Mouse (Mus musculus): ENCODE results near the gene Mmp14. TPM values are rescaled to one million over a fixed set of nuclear protein-coding genes. Genes with fewer than 3 reads are reported as not detected.

The Mmp14 gene
- polyA plus RNA-seq (2016; fragmentation: Nextera tagmentation; extraction: Ambion mirVana) = 62.7 and 69.5 TPM in 2 replicates

DNA sequence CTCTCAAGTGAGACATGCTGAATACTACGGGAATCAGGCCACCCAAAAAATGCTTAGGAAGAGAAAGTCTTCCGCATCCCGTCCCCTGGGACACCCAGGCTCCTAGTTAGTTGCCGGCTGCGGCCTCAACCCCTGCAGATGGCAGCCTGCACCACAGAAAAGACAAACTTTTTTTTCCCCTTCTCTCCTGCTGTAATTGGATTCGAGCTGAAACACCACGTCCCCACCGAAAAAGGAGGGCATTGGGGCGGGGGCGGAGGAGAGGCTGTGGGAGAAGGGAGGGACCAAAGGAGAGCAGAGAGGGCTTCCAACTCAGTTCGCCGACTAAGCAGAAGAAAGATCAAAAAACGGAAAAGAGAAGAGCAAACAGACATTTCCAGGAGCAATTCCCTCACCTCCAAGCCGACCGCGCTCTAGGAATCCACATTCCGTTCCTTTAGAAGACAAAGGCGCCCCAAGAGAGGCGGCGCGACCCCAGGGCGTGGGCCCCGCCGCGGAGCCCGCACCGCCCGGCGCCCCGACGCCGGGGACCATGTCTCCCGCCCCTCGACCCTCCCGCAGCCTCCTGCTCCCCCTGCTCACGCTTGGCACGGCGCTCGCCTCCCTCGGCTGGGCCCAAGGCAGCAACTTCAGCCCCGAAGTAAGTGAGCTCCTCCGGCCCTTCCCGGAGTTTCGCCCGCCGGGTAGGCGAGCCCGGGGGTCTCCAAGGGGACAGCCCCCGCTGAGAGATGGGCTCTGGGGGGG, at the start of gene Mmp14:
Gene Mmp14, plus strand, starts transcription at position 279 of the 744 bp plus-strand sequence.
- 1% methylated on average over 49 of the region's 49 CpGs for WGBS
- Histone ChIP-seq H3K4me1 (peaks cover 66% of the 10 kb centered on the region), H3K36me3 (replicated peaks) (peaks cover 33% of the 10 kb centered on the region), H3K4me3 (peak within 1 kb of the TSS; percentile 88), H3K27me3 (replicated peaks; ENCODE audit: low read depth, poor library complexity, severe bottlenecking) (peaks cover 29% of the 10 kb centered on the region), H3K9me3 (no peaks in the 10 kb centered on the region), H3K27ac (replicated peaks) (peak within 1 kb of the TSS; percentile 98)
- DNase-seq (ENCODE audit: low spot score) = peak; percentile 87

DNA sequence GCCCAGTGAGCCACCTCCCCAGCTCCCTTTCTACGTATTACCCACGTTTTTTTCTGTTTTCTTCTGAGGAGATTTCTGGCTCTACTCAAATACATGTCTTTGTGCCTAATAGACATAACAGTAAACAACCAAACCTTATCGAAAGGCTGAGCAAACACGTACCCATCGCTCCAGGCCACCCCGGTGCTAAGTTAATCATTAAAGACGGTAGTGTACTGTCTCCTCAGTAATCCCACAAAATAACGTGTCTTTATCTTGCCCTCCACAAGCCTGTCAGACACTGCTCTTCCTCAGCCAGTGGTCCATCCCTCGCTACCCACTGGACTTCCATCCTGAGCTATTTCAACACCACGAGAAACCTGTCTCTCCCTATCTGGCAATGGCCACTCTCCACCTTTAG, 49.6 kb upstream of the Mmp14 start:
- no peak for DNase-seq (ENCODE audit: low spot score)
- Histone ChIP-seq H3K36me3 (replicated peaks) (no peaks in the 10 kb centered on the region), H3K27ac (replicated peaks) (no peak overlapping the region), H3K27me3 (replicated peaks; ENCODE audit: low read depth, poor library complexity, severe bottlenecking) (no peaks in the 10 kb centered on the region), H3K9me3 (no peaks in the 10 kb centered on the region), H3K4me1 (peaks cover 23% of the 10 kb centered on the region), H3K4me3 (no peak overlapping the region)
- 83% methylated on average over 10 of the region's 10 CpGs for whole genome bisulfite sequencing

DNA sequence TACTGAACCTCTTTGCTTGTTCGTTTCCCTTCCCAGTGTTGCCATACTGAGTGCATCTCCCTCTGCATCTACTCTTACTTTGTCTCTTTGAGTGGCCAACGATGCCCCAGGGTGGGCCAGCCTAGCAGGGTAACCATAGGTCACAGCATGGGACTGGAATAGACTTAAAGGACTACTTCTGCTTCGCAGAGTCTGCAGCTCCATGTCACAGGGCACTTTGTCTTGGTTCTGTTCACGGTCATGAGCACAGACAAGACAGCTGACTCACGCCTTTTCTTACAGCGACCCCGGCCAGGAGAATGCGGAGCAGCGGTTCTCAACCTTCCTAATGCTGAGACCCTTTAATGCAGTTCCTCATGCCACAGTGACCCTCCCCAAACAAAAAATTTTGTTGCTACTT, 48.8 kb upstream of the Mmp14 start:
- Histone ChIP-seq H3K4me1 (peaks cover 23% of the 10 kb centered on the region), H3K4me3 (no peak overlapping the region), H3K9me3 (no peaks in the 10 kb centered on the region), H3K27ac (replicated peaks) (no peak overlapping the region), H3K36me3 (replicated peaks) (no peaks in the 10 kb centered on the region), H3K27me3 (replicated peaks; ENCODE audit: low read depth, poor library complexity, severe bottlenecking) (no peaks in the 10 kb centered on the region)
- 74% methylated on average over 9 of the region's 9 CpGs for WGBS
- no peak for DNase-seq (ENCODE audit: low spot score)

DNA sequence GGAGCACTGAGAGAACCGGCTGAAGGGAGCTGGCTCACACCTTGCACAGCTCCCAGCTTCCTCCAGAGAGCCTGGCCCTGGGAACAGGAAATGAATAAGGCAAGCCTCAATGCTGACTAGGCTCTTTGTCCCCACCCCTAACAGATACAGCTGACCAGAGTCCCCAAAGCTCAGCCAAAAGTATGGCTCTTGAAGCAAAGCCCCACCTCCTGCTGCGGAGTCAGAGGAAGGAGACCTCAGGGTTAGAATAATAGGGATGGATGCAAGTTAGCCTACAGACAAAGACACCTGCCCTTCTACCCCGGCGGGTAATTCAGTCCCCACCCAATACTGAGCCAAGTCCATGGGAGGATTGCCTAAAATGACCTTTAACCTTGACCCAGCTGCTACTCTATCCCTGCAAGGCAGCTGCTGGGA, 48.0 kb upstream of the Mmp14 start:
- 56% methylated on average over 4 of the region's 4 CpGs for WGBS
- Histone ChIP-seq H3K4me1 (peaks cover 23% of the 10 kb centered on the region), H3K27me3 (replicated peaks; ENCODE audit: low read depth, poor library complexity, severe bottlenecking) (no peaks in the 10 kb centered on the region), H3K9me3 (no peaks in the 10 kb centered on the region), H3K4me3 (no peak overlapping the region), H3K27ac (replicated peaks) (peak overlapping the region; percentile 54; the same call in 1 of the 2 replicates), H3K36me3 (replicated peaks) (no peaks in the 10 kb centered on the region)
- no peak for DNase-seq (ENCODE audit: low spot score)

DNA sequence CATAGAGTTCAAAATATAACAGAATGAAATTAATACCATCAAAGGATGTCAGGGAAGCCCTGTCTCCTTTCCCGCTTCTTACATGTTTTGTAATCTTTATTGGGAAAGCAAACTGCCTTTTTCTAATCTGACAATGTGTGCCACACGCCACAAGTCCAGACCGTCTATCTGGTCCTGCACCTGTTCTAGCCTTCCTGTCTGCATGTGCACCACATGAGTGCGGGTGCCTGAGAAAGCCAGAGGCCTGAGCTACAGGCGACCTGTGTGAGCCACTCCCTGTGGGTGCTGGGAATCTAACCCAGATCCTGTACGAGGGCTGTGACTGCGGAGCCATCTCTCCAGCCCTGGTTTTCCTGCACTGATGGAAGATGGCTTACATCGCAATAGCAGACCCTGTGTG, 47.0 kb upstream of the Mmp14 start:
- no peak for DNase-seq (ENCODE audit: low spot score)
- H3K9me3 ChIP-seq = no peaks in the 10 kb centered on the region
- H3K4me3 ChIP-seq = no peak overlapping the region
- no peaks in the 10 kb centered on the region for H3K36me3 ChIP-seq (replicated peaks)
- H3K4me1 ChIP-seq = peaks cover 23% of the 10 kb centered on the region
- H3K27me3 ChIP-seq (replicated peaks; ENCODE audit: low read depth, poor library complexity, severe bottlenecking) = no peaks in the 10 kb centered on the region
- H3K27ac ChIP-seq (replicated peaks) = no peak overlapping the region
- 91% methylated on average over 8 of the region's 8 CpGs for WGBS

DNA sequence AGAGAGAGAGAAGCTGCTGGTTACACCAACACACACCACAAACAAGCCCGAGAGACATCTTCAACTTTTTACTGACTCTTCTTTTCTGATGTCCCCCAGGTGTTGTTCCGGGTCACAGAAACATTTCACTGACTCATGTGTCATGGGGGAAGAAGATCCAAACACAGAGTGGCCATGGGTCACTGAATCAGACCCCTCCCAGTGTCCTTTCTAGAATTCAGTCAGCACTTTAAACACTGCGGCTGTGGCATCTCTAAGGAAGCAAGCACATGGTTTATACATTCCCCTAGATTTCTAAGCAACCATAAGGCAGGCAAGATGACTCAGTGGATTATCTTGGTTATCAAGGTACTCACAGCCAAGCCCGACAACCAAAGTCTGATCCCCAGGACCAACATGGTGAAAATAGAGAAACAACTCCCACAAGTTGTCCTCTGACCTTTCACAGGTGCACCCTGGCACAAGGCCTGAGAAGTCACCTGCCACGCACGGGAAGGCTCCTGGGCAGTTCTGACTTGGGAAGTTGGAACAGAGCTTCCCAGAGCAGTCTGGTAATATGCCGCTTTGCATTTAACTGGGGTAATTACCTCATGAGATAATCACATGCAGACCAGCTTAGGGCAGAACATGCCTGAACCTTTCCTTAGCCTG, 45.3 kb upstream of the Mmp14 start:
- Histone ChIP-seq H3K27me3 (replicated peaks; ENCODE audit: low read depth, poor library complexity, severe bottlenecking) (no peaks in the 10 kb centered on the region), H3K36me3 (replicated peaks) (no peaks in the 10 kb centered on the region), H3K9me3 (no peaks in the 10 kb centered on the region), H3K4me1 (peaks cover 19% of the 10 kb centered on the region), H3K4me3 (no peak overlapping the region), H3K27ac (replicated peaks) (no peak overlapping the region)
- no peak for DNase-seq (ENCODE audit: low spot score)
- WGBS = 82% methylated on average over 7 of the region's 7 CpGs

DNA sequence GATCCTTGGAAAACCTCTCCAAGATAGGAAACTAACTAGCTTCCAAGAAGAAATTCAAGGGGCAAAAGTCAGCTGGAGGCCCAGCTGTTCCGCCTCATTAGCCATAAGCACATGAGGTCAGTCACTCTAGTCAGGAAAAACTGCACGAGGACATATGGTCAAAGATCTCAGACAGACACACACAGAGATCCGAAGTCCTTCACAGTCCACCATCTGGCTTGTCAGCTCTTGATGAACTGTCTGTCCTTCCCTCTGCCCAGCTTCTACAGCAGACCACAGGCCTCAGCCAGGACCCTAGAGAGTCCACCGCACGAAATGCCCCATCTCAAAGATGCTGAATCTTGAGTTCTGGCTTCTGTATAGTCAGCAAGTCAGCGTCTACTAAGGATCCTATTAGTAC, 43.9 kb upstream of the Mmp14 start:
- no peaks in the 10 kb centered on the region for H3K36me3 ChIP-seq (replicated peaks)

DNA sequence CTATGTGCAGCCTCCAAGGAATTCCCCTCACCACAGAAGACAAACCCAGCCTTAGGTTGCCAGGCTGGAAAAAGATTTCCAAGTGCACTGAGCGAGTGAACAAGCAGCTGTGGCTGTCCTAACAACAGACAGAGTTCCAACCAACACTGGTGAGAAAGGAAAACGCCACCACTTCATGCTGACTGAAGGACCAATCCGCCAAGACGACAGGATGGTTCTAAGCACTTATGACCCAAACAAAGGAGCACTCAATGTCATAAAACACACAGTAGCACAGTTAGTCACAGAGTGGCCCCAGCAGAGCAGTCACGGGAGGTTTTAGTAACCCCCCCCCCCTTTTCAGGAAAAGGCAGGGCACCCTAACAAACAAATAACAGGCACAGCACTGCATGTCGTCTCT, 40.6 kb upstream of the Mmp14 start:
- no peaks in the 10 kb centered on the region for H3K9me3 ChIP-seq
- no peak overlapping the region for H3K27ac ChIP-seq (replicated peaks)
- peaks cover 7% of the 10 kb centered on the region; the same call in 1 of the 2 replicates for H3K4me1 ChIP-seq
- no peaks in the 10 kb centered on the region for H3K36me3 ChIP-seq (replicated peaks)
- DNase-seq (ENCODE audit: low spot score) = no peak
- no peaks in the 10 kb centered on the region for H3K27me3 ChIP-seq (replicated peaks; ENCODE audit: low read depth, poor library complexity, severe bottlenecking)
- 76% methylated on average over 6 of the region's 6 CpGs for WGBS
- no peak overlapping the region for H3K4me3 ChIP-seq

More for the DNA sequence above, 43.9 kb upstream of the Mmp14 start:
- Histone ChIP-seq H3K27ac (replicated peaks) (no peak overlapping the region), H3K4me3 (no peak overlapping the region), H3K9me3 (no peaks in the 10 kb centered on the region), H3K4me1 (peaks cover 19% of the 10 kb centered on the region), H3K27me3 (replicated peaks; ENCODE audit: low read depth, poor library complexity, severe bottlenecking) (no peaks in the 10 kb centered on the region)
- WGBS = 85% methylated on average over 6 of the region's 6 CpGs
- no peak for DNase-seq (ENCODE audit: low spot score)

DNA sequence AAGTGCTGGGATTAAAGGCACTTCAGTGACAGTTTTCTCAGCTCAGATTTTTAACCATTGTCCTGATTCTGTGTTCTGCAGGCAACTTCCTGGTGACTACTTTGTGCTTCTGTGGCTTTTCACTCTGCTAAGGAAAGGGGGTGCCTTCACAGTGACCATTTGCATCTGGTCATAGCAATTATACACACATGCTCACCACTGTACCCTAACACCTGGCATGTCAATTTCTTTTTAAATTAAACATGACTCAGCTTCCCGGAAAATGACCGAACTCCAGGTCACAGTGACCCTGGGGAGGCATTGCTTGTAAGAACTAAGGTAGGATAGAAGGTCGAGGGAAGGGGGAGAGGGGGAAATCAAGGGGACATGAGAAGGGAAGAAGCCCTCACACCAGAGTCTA, 37.6 kb upstream of the Mmp14 start:
- H3K4me1 ChIP-seq = peaks cover 11% of the 10 kb centered on the region
- no peaks in the 10 kb centered on the region for H3K27me3 ChIP-seq (replicated peaks; ENCODE audit: low read depth, poor library complexity, severe bottlenecking)
- H3K36me3 ChIP-seq (replicated peaks) = no peaks in the 10 kb centered on the region
- DNase-seq (ENCODE audit: low spot score) = no peak
- H3K4me3 ChIP-seq = no peak overlapping the region
- H3K9me3 ChIP-seq = no peaks in the 10 kb centered on the region
- no peak overlapping the region for H3K27ac ChIP-seq (replicated peaks)
- 69% methylated on average over 3 of the region's 3 CpGs for WGBS

DNA sequence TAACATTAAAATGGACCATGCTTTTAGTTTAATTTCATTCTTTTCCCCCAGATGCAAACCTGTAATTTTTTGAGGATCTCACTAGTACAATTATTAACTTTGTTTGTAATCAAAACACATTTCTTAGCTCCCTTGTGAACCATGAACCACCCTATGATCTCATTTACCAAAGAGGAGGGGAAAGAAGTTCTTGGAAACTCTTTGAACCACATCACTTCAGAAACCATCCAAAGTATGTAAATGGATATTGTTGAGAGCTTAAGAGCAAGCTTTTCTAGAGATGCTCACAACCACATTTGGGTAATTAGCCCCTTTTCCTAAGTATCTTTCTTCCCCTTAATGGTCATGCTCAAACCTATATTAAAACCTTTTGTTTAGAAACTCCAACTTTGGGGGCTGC, 37.1 kb upstream of the Mmp14 start:
- Histone ChIP-seq H3K4me1 (peaks cover 16% of the 10 kb centered on the region), H3K4me3 (no peak overlapping the region)

DNA sequence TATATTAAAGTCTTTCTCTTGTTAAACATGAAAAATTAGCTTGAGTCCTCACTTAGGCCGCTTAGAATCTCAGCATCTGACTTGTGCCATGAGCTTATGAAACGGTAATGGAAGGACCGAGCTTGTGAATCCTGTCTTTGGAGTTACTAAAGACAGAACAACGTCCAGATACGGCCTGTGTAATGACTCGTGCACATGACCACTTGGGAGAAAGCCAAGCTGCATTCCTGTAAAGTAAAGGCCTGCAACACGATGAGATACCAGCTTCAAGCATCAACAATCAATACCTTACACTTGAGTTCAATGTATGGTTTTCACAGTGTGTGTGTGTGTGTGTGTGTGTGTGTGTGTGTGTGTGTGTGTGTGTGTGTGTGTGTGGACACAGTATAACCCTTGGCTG, 34.7 kb upstream of the Mmp14 start:
- 90% methylated on average over 7 of the region's 7 CpGs for WGBS
- Histone ChIP-seq H3K27me3 (replicated peaks; ENCODE audit: low read depth, poor library complexity, severe bottlenecking) (no peaks in the 10 kb centered on the region), H3K27ac (replicated peaks) (no peak overlapping the region), H3K9me3 (no peaks in the 10 kb centered on the region), H3K36me3 (replicated peaks) (no peaks in the 10 kb centered on the region), H3K4me1 (peaks cover 16% of the 10 kb centered on the region), H3K4me3 (no peak overlapping the region)
- DNase-seq (ENCODE audit: low spot score) = no peak

More for the DNA sequence above, 37.1 kb upstream of the Mmp14 start:
- DNase-seq (ENCODE audit: low spot score) = no peak
- no peaks in the 10 kb centered on the region for H3K27me3 ChIP-seq (replicated peaks; ENCODE audit: low read depth, poor library complexity, severe bottlenecking)
- H3K9me3 ChIP-seq = no peaks in the 10 kb centered on the region
- no peaks in the 10 kb centered on the region for H3K36me3 ChIP-seq (replicated peaks)
- no peak overlapping the region for H3K27ac ChIP-seq (replicated peaks)

DNA sequence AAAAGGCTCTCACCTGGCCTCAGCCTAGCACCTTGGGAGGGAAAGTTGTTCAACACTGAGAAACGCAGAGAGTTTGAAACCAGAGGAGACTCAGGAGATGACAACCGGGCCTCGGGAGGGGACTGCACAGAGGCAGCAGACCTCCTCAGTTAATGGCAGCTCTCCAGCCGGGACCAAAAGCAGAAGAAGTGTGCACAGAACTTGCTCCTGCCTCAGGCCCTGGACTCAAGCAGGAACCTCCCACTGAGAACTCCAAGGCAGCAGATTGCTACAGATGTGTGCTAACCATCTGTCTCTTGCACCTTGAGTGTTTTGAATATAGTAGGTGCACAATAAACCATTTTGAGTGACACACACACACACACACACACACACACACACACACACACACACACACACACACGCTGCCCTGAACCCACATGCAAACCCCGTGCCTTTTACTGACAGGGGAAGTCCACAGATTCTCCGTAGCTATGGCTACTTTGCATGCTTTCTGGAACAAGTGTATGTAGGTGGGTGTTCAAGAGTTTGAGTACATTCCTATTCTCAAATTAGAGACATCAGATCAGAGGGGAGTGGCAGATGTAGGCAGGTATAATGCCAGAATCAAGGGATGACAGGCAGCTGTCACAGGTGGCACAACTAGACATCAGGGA, 33.4 kb upstream of the Mmp14 start:
- Histone ChIP-seq H3K27me3 (replicated peaks; ENCODE audit: low read depth, poor library complexity, severe bottlenecking) (no peaks in the 10 kb centered on the region), H3K27ac (replicated peaks) (no peak overlapping the region), H3K36me3 (replicated peaks) (no peaks in the 10 kb centered on the region), H3K4me1 (peaks cover 16% of the 10 kb centered on the region), H3K4me3 (no peak overlapping the region), H3K9me3 (no peaks in the 10 kb centered on the region)
- no peak for DNase-seq (ENCODE audit: low spot score)
- WGBS = 72% methylated on average over 7 of the region's 7 CpGs

DNA sequence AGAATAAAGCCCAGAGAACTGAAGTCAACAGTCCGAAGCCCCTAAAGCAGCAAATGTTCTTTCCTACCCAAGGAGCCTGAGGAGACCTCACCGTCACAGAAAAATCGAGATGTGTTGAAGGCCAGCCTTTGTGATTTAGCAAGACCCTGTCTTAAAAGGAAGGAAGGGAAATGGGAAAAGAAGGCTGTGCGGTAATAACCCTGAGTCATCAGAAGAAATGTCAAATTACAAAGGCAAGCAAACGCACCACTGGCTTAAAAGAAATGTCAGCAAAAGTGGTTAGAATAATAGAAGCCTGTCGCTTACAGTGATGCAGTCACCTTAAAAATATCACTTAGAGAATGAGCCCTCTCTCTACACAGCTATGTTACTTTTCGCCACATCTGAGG, 32.9 kb upstream of the Mmp14 start:
- Histone ChIP-seq H3K9me3 (no peaks in the 10 kb centered on the region), H3K36me3 (replicated peaks) (no peaks in the 10 kb centered on the region), H3K27me3 (replicated peaks; ENCODE audit: low read depth, poor library complexity, severe bottlenecking) (no peaks in the 10 kb centered on the region), H3K27ac (replicated peaks) (no peak overlapping the region), H3K4me3 (no peak overlapping the region), H3K4me1 (peaks cover 16% of the 10 kb centered on the region)
- WGBS = 55% methylated on average over 7 of the region's 7 CpGs
- DNase-seq (ENCODE audit: low spot score) = no peak
